Mouse (Mus musculus) monocyte, adult 5-6 weeks (primary cell): ENCODE measurements around the gene Uba52. TPM values are rescaled to one million over a fixed set of nuclear protein-coding genes. Genes with fewer than 3 reads are reported as not detected.

ENCODE experiments used
- ATAC-seq: fragments of 153-309, 156-312 bp; replicated peaks from 2 replicates; pipeline ENCODE4 v1.8.0; 2017; ENCODE audit warnings: mild to moderate bottlenecking; ENCODE audit not compliant: low TSS enrichment, insufficient number of reproducible peaks, severe bottlenecking, poor library complexity, low FRiP score
- total RNA-seq: library from RNA; stranded (forward); fragments of 200-1000, 200-491, 200-594 nt; gene quantifications from 3 replicates; pipeline ENCODE4 v1.2.3, GENCODE M21; 2017

Uba52 gene
- total RNA-seq, 1 experiment from 2014 or later: 1,178 TPM

GRCm38 (mm10) chr8:70490880-70491495 lies 19.6 kb downstream of the Uba52 start:
- no peak for ATAC-seq

DNA sequence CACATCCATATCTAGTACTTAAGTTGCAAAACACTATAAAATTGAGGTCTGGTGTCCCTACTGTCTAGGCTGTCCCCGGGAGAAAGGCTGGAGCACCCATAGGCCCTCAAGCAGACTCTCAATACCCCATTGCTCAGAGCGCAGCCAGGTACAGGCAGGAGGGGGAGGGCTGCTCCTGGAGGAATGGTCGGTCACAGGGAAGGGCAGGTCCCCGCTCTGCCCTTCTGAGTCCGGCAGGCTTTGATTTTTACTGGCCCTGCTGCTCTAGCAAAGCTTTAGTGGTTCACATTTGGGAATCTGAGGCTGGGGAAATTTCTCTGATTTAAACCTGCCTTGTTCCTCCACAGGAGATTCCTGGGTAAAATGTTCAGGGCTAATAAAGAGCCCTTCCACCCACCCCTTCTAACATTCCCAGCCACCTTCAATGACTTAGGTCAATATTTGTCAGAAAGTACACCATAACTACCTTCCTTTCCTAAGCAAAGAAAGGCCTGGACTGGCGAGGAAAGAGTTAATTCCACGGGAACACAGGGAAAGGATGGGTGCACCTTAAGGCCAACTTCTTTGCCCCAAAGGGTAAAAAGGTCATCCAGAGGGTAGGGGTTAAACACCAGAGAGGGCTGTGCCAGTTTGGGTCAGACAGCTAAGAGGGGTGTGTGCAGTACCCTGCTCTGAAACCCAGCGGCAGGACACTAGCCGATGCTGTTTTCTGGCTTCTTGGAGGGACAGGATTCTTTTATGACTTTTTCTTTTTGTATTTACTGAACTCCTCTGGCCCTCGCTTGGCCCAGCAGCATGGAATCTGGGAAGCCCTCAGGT lies 20.3 kb downstream of the Uba52 start:
- ATAC-seq: no peak

GRCm38 (mm10) chr8:70489576-70489975 lies 21.0 kb downstream of the Uba52 start:
- no peak for ATAC-seq

GRCm38 (mm10) chr8:70488931-70489470 lies 21.6 kb downstream of the Uba52 start:
- ATAC-seq: no peak

DNA sequence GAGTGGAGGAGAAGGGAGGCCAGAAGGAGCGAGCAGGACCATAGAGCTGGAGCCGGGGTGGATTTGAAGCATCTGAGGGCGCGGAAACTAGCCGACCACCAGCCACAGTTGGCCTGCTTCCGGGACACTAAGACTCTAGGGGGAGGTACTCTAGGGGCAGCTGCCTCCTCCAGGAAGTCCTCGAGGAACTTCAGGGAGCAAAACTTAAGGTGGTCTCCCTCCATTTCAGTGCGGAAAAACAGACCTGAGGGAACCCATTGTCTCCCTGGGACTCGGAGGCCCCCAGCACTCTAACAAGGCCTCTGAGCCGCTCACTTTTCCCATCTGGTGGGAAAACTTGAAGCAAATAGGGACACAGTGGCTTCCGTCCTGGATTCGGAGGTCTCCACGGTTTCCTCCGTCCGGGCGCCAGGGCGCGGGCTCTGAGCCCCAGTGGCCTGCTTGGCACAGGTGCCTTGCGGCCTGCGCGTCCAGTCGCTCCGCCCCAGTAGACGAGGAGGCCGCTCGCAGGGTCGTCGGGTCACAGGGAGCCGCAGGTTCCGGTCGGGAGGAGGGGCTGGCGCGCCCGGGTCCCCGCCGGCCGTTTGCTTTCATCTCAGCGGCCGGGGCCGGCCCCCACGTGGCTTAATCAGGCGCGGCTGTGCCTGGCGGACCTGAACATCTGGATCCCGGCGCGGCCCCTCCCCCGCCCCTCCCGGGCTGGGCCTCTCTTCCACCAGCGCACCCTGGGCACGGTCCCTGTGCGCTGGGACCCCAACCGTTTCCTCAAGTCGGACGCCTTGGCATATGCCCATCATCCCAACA lies 22.4 kb downstream of the Uba52 start:
- ATAC-seq: no peak

DNA sequence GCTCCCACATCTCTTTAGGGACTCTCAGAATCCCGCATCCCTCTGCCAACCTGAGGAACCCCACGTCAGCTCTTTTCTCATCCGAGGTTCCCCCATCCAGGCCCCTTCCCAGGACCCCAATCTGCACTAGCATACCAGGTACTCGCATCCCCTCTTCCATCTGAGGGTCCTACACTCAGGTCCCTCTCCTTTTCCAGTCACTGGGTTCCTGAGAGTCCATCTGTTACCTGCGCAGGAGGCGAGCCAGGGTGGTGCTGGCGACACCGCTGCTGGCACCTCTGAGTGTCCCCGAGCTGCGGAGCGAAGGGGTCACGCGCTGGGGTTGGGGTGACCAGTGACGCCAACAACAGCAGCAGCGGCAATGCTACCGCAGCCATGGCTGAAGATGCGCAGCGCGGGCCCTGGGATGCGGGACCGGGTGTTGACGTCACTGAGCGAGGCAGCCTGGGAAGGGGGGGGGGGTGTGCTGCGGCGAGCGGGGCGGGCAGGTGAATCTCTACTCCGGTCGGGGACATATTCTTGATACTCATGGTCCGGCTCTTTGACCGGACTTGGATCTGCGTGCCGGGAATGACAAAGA lies 23.6 kb downstream of the Uba52 start, which contains the start of gene Tmem59l:
Gene Tmem59l, minus strand, starts transcription at position 418 of the 580 bp plus-strand sequence.
- no peak for ATAC-seq

DNA sequence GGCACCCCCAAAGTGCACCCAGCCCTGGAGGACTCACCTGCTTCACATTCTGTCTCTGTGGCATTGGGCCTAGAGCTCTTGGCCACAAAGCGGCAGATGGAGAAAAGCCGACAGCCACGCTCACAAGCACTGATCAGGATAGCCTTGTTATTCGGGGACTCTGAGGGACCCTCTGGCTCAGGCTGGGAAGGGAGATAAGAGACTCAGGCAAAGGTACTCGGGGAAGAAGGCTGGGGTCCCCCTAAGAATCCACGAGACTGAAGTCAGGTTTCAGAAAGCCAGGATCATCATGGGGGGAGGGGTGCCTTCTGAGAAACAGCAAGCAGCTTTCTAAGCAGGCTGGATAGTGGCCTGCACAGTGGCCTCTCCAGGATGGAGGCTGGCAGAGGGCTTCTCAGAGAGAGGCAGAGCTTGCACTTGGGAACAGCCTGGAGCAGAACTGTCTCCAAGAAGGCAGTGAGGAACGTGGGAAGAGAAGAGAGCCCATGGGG lies 24.4 kb downstream of the Uba52 start:
- no peak for ATAC-seq

DNA sequence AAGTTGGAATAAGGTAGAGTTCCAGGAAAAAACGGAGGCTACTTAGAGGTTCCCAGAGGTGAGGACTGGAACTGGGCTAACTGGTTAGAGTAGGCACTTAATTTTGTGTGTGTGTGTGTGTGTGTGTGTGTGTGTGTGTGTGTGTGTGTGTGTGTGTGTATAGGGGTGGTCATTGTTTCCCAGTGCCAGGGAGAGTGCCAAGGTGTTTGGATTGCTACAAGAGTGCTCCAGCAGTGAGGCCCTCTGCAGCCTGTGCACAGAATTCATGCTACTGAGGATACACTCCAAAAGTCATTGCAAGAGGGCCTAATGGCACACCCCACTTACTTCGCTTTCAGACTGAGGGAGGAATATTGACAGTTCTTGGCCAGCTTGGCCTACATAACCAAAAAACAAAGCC lies 27.7 kb downstream of the Uba52 start:
- ATAC-seq: no peak

GRCm38 (mm10) chr8:70481908-70482307 lies 28.7 kb downstream of the Uba52 start:
- ATAC-seq: no peak

DNA sequence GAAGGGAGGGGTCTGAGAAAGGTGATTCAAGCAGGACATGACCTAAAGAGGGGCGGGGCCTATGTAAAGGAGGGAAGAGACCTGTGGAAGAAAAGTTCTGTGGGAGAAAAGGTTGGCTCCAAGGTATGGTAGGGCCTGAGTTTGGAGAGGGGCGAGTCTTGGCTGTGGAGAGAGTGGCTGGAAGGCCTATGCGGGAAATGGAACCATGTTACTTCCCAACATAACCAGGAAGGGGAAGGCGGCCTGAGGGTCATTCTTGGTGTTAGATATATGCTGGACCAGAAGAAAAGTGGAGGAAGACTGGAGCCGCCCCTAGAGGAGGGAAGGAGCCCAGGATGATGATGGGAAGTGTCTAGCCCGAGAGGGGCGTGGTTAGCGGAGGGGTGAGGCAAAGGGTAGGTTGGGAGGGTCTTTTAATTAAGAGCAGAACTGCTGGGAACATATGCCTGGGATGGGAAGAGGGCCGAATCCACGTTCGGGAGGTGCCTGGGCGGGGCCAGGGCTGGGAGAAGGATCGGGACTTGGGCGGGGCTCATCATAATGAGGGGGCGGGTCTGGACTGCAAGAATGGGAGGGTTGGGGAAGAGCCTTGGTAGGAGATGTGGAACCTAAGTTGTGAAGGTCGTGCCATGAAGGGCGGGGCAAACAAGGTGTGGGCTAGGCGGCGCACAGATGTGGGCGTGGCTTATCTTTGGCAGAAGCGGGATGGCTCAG lies 33.2 kb downstream of the Uba52 start:
- no peak for ATAC-seq

- peak; percentile 97 for ATAC-seq
These were observed 34.0 kb downstream of the Uba52 start, which contains the start of gene Klhl26 for GRCm38 (mm10) chr8:70476333-70477268. Gene Klhl26 (minus strand): TSS chr8:70476968.

DNA sequence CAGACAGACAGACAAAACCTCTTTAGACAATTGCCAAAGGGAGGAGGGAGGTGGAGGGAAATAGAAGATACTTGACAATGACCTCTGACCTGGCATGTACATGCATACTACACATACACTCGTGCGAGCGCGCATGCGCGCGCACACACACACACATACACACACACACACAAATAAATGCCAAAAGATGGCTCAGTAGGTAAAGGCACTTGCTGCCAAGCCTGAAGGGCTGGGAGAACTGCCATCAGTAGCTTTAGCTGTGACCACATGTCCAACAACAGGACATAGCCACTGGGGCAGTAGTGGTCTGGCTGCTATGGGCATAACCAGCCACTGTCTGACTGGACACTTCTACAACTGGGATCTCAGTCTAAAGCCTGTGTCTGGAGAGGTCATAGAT lies 38.7 kb downstream of the Uba52 start:
- ATAC-seq: no peak

- ATAC-seq: no peak
These were observed 40.7 kb downstream of the Uba52 start for GRCm38 (mm10) chr8:70469938-70470337.

GRCm38 (mm10) chr8:70469295-70469916 lies 41.2 kb downstream of the Uba52 start:
- no peak for ATAC-seq

DNA sequence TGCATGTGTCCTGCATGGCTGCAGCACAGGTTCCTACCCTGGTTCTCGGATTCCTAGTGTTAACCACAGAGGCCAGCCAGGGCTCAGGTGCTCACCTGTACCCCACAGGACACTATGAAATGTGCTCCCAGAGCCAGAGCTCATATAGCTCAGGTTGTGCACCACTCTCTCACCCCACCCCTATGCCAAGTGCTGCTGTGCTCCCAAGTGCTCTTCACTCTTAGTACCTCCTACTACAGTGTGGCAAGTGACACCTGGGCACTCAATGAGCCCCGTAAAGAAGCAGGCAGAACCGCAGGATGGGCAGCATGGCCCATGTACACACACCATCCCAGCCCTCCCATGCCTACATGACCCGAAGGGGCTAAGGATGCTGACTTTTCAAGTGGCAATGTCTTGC lies 41.9 kb downstream of the Uba52 start:
- no peak for ATAC-seq

GRCm38 (mm10) chr8:70467907-70468306 lies 42.7 kb downstream of the Uba52 start:
- no peak for ATAC-seq
